Mouse (Mus musculus) embryonic fibroblast, embryonic 13.5 days (primary cell): ENCODE results near the gene Gm3448.

Experiments used
- CTCF ChIP-seq: IDR thresholded peaks from 2 replicates; pipeline ENCODE4 v1.5.1; 2011; ENCODE audit warnings: mild to moderate bottlenecking, control low read depth, low read length, moderate library complexity, borderline replicate concordance; ENCODE audit not compliant: insufficient read depth
- POLR2A ChIP-seq: IDR thresholded peaks from 2 replicates; pipeline ENCODE4 v1.6.1; 2011; ENCODE audit warnings: low read depth, mild to moderate bottlenecking, control low read depth, low read length, moderate library complexity

- no peak for TF ChIP-seq CTCF
- no peak for TF ChIP-seq POLR2A
Measured at GRCm38 (mm10) chr17:15075033-15075432, 33.7 kb upstream of the Gm3448 start.
